Mouse (Mus musculus): ENCODE data around the gene Fgfr2.

DNA sequence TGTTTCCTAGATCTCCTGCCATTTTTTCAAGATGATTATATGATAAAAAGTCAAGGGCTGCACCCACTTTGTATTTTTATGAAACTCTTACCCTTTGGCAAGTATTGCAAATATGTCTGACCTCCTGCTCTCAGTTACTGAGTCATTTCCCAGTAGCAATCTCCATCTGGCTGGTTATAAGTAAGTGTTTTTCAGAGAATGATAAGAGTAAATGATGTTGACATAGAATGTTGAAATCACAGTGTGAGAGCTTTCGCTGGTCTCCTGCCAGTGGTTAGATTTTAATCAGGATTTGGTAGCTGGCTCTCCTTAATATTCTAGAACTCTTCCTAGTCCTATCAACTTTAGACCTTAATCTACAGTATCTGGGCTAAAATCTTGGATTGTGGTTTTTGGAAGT lies 2111.2 kb downstream of the Fgfr2 start:
- TF ChIP-seq CTCF (IDR thresholded peaks at IDR 0.05) (no peak), EP300 (IDR thresholded peaks at IDR 0.05) (peak; percentile 98)
